Comparison of ENCODE assay signal across 15 mouse cellular contexts in the genomic region with DNA sequence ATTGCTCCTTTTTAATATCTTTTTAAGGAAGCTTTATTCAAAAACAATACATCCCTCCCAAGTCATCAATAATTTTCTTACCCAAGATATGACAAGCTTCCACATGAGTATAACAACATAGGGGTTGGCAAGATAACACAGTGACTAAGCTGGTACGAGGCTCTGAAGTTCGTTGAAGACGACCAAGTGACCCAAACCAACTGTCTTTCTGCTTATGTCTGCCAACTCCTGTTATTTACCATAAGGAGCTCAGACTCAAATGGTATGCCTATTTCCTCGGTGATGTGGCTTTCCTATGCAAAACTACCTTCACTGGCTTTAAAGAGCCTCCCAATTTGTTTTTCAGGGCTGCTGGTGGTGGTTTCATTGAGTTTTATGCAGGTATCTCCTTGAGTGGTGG. TPM values are rescaled to one million over a fixed set of nuclear protein-coding genes. Genes with fewer than 3 reads are reported as not detected.
DNase-seq lines count a peak whose midpoint lies in the region; ATAC-seq and TF ChIP-seq lines count a peak whose summit lies in the region.
"Had no signal": no experiment of that assay in that cellular context is flagged by ENCODE, and none has a peak within 500 bp of the region (broad histone marks: within the 10 kb centered on the region; RNA-seq: fewer than 3 reads in every experiment).

A gene (minus strand): TSS at position 215 of the 400 bp plus-strand sequence.

- TF ChIP-seq CTCF in lung, postnatal 0 days (IDR thresholded peaks at IDR 0.05) = no peak

- WGBS in lung, postnatal 0 days = 55% methylated on average over 4 of the region's 4 CpGs

- no peak for ATAC-seq in lung, postnatal 0 days
- ATAC-seq in CD4-positive, CD25-positive, alpha-beta regulatory T cell, adult 4 months = peak; percentile 29
- no peak for ATAC-seq in erythroblast, adult 5-6 weeks (replicated peaks; ENCODE audit: low FRiP score, poor library complexity, severe bottlenecking)
- ATAC-seq: forebrain, embryonic 16.5 days; midbrain, embryonic 15.5 days had no signal

- no peaks in the 10 kb centered on the region for H3K27me3 ChIP-seq in lung, postnatal 0 days (replicated peaks; ENCODE audit: insufficient read depth, low read length)
- no peaks in the 10 kb centered on the region for H3K27me3 ChIP-seq in megakaryocyte, embryonic 14.5 days (replicated peaks)
- H3K27me3 ChIP-seq: embryonic facial prominence, embryonic 13.5 days; hindbrain, embryonic 12.5 days; limb, embryonic 15.5 days; midbrain, embryonic 15.5 days had no signal

- no peak for DNase-seq in lung, postnatal 0 days (ENCODE audit: low spot score)
- DNase-seq in lung, postnatal 36 days = no peak
- no peak for DNase-seq in cerebellum, postnatal 36 days
- DNase-seq in left cerebral cortex, adult 18-20 months (ENCODE audit: low spot score in 2 of 2) = no peak
- no peak for DNase-seq in lung, postnatal 4 days
- DNase-seq: cerebellum, adult 11 months; right cerebral cortex, postnatal 4 days had no signal

- no peak within 1 kb of the TSS for H3K4me2 ChIP-seq in lung, postnatal 0 days (replicated peaks; ENCODE audit: low read depth, low read length)
- H3K4me2 ChIP-seq: embryonic facial prominence, embryonic 13.5 days; hindbrain, embryonic 12.5 days; limb, embryonic 15.5 days; midbrain, embryonic 15.5 days had no signal

- no peak within 1 kb of the TSS for H3K27ac ChIP-seq in lung, postnatal 0 days (ENCODE audit: low read length)
- H3K27ac ChIP-seq: embryonic facial prominence, embryonic 13.5 days; hindbrain, embryonic 12.5 days; limb, embryonic 15.5 days; midbrain, embryonic 15.5 days had no signal

- no peaks in the 10 kb centered on the region for H3K36me3 ChIP-seq in lung, postnatal 0 days (ENCODE audit: insufficient read depth, low read length)
- no peaks in the 10 kb centered on the region for H3K36me3 ChIP-seq in megakaryocyte, embryonic 14.5 days (replicated peaks; ENCODE audit: low read length)
- H3K36me3 ChIP-seq: embryonic facial prominence, embryonic 13.5 days; hindbrain, embryonic 12.5 days; limb, embryonic 15.5 days; midbrain, embryonic 15.5 days had no signal

- H3K4me1 ChIP-seq in lung, postnatal 0 days (ENCODE audit: insufficient read depth, low read depth, low read length) = no peaks in the 10 kb centered on the region
- H3K4me1 ChIP-seq in megakaryocyte, embryonic 14.5 days = peaks cover 18% of the 10 kb centered on the region
- H3K4me1 ChIP-seq: embryonic facial prominence, embryonic 13.5 days; hindbrain, embryonic 12.5 days; limb, embryonic 15.5 days; midbrain, embryonic 15.5 days had no signal

- H3K9me3 ChIP-seq in lung, postnatal 0 days (ENCODE audit: low read length) = no peaks in the 10 kb centered on the region
- H3K9me3 ChIP-seq in megakaryocyte, embryonic 14.5 days = no peaks in the 10 kb centered on the region
- H3K9me3 ChIP-seq: embryonic facial prominence, embryonic 13.5 days; hindbrain, embryonic 12.5 days; limb, embryonic 15.5 days; midbrain, embryonic 15.5 days had no signal

- H3K9ac ChIP-seq in lung, postnatal 0 days (replicated peaks; ENCODE audit: low read depth) = no peak within 1 kb of the TSS
- H3K9ac ChIP-seq: embryonic facial prominence, embryonic 13.5 days; hindbrain, embryonic 12.5 days; limb, embryonic 15.5 days; midbrain, embryonic 15.5 days had no signal

- peak within 1 kb of the TSS; percentile 12; the same call in 1 of the 2 replicates for H3K4me3 ChIP-seq in lung, postnatal 0 days (ENCODE audit: low read depth, low read length)
- peak within 1 kb of the TSS; percentile 89 for H3K4me3 ChIP-seq in megakaryocyte, embryonic 14.5 days (replicated peaks)
- H3K4me3 ChIP-seq: embryonic facial prominence, embryonic 13.5 days; hindbrain, embryonic 12.5 days; limb, embryonic 15.5 days; midbrain, embryonic 15.5 days had no signal

- no peak for TF ChIP-seq EP300 in lung, postnatal 0 days (IDR thresholded peaks at IDR 0.05)

RNA-seq across cellular contexts. Expression of the gene that starts here (rescaled TPM):
- 9.3 and 10.7 TPM in 2 replicates for polyA plus RNA-seq in lung, postnatal 0 days (2015; fragmentation: Nextera tagmentation; extraction: Ambion mirVana)
- 1,000 to 10,000 TPM; 1,419 to 1,542 TPM for polyA plus RNA-seq in CD4-positive, CD25-positive, alpha-beta regulatory T cell, adult 4 months (2017; shearing (Covaris generic))
- total RNA-seq in erythroblast, adult 5-6 weeks (2015; ENCODE audit: low replicate concordance) = 74.6 and 86.8 TPM in 2 replicates
- total RNA-seq in erythroblast, adult 5-6 weeks (2017; ENCODE audit: low replicate concordance) = 83.0 and 85.5 TPM in 2 replicates
- polyA plus RNA-seq in megakaryocyte, embryonic 14.5 days (2012; ENCODE audit: insufficient read depth, low replicate concordance) = 2.1 TPM in 1 of 2 replicates, not detected in the other
- total RNA-seq in left cerebral cortex, adult 18-20 months (2021) = 1 to 10 TPM; 2.4 to 2.5 TPM

Comparison
In these comparisons a context has a peak if more than half of its experiments do, and no peak if none do; other contexts are left out.
1. RNA of the gene that starts here (total RNA-seq): 74.6 to 86.8 TPM in erythroblast, adult 5-6 weeks; 2.4 to 2.5 TPM in left cerebral cortex, adult 18-20 months; every median in the first group is over 10 times any median in the second.
2. RNA of the gene that starts here (polyA plus RNA-seq): 1,419 to 1,542 TPM in CD4-positive, CD25-positive, alpha-beta regulatory T cell, adult 4 months; 9.3 to 10.7 TPM in lung, postnatal 0 days and 2.1 TPM in megakaryocyte, embryonic 14.5 days; every median in the first group is over 100 times any median in the second.